Mouse (Mus musculus) c-Kit-positive CD71-positive TER-119-positive erythroid progenitor cells, embryonic 14.5 days (primary cell): ENCODE data around the gene Naa80.
A peak's percentile ranks its signal among the peaks of the same experiment; 100 is the strongest.
"Not testable (repeated sequence)": the region's sequence is repeated elsewhere in the genome, so short reads cannot be mapped to it uniquely, and the experiment has no call there.

ENCODE experiments used
- DNase-seq: peaks from one replicate; pipeline ENCODE4 v3.0.0-alpha.2; 2013; ENCODE audit warnings: low spot score

Naa80 gene

DNA sequence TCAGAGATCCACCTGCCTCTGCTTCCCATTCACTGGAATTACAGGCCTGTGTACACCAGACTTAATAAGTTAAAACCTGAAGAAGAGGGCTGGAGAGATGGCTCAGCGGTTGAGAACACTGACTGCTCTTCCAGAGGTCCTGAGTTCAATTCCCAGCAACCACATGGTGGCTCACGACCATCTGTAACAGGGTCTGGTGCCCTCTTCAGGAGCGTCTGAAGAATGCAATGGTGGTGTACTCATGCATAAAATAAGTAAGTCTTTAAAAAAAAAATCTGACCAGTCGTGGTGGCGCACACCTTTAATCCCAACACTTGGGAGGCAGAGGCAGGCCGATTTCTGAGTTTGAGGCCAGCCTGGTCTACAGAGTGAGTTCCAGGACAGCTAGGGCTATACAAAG is 4.9 kb upstream of the Naa80 start:
- DNase-seq: not testable (repeated sequence)

DNA sequence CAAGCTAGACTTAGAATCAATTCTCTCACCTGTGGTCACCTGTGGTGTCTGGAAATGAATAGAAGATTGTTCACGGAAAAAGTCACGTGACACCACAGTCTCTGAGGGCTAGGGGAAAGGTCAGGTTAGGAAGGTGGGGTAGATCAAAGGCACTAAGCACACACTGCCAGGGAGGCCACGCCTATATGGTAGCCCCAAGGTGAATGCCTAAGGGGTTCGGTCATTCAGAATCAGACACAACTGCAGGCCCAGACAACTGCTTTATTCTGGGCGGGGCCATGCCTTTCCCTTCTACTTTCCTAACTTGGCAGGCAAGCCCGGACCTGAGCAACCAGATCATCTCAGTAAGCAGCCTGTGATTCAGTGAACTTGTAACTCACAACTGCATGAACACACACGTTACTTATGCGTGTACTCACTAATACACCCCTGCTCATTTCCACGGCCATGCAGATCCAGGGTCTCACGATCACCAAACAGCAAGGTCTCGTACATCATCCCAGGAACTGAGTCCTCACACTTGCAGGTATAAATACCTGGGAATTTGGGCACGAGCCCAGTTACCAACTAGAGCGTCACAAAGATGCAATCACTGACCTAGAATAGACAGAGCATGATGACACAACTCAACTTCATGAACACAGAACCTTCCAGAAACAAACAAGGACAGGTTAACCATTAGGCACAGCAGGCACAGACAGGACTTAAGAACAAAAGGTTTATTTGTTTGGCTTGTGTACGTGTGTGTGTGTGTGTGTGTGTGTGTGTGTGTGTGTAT is 2.9 kb upstream of the Naa80 start:
- no peak for DNase-seq

DNA sequence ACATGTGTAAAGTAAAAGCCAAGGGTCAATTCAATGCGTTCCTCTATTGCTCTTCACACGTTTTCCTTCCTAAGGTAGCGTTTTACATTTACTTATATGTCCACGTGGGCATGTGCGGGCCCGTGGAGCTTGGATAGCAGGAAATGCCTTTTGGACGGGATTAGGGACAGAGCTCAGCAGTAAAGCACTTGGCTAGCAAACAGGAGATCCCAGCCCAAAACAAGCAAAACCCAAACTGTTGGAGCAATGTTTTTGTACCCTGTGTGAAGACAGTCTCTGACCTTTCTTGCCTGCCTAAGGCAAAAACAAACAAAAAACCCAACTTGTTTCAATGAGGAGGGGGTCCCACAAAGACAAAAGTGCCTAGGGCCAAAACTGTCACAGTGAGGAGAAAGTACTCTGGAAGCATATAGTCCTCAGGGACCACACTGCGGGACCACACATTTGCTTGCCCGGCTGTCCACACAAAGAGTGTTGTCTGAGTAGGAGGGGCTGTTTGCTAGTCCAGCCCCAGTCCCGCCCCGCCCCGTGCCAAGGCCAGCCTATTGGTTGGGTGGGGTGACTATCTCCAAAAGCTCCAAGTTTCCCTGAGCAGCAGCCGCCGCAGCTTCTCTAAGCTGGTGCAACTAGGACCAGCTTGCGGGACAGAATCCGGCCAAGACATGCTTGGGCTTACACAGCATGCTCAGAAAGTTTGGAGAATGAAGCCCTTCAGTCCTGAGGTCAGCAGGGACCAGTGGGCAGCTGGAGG is 2.2 kb upstream of the Naa80 start, which contains the start of gene Hyal1:
Gene Hyal1 (plus strand): TSS at position 571 of the 751 bp plus-strand sequence.
- DNase-seq: peak; percentile 84

DNA sequence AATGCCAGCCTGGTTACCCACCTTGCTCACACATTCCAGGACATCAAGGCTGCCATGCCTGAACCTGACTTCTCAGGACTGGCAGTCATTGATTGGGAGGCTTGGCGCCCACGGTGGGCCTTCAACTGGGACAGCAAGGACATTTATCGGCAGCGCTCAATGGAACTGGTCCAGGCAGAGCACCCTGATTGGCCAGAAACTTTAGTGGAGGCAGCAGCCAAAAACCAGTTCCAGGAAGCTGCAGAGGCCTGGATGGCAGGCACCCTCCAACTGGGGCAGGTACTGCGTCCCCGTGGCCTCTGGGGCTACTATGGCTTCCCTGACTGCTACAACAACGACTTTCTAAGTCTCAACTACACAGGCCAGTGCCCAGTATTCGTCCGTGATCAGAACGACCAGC is 816 bp upstream of the Naa80 start:
- no peak for DNase-seq

DNA sequence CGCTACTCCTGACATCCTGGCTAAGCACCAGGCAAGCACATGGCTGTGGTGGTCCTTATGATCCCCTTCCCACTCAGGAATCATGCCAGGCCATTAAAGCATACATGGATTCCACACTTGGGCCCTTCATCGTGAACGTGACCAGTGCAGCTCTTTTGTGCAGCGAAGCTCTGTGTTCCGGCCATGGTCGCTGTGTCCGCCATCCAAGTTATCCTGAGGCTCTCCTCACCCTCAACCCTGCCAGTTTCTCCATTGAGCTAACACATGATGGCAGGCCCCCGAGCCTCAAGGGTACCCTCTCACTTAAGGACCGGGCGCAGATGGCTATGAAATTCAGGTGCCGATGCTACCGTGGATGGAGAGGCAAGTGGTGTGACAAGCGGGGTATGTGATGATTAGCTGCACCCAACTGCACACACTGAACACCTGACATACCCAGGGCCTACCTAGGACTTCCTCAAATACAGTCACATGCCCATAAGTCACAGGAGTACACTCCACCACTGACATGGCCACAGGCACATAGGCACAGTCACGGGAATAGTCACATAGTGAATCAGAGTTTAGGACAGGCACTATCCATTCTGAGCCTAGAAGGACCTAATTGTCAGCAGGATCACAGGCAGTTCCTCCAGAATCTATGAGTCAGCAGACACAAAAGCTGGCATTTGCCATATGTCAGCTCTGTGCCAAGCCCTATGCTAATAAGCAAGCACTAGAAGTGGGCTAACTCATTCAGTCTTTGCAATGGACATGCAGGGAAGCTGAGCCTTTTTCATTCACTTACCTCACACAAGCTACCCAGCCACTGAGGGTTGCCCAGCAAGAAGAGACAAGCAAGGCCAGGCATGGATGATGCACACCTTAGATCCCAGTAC is 575 bp downstream of the Naa80 start:
- DNase-seq: no peak

DNA sequence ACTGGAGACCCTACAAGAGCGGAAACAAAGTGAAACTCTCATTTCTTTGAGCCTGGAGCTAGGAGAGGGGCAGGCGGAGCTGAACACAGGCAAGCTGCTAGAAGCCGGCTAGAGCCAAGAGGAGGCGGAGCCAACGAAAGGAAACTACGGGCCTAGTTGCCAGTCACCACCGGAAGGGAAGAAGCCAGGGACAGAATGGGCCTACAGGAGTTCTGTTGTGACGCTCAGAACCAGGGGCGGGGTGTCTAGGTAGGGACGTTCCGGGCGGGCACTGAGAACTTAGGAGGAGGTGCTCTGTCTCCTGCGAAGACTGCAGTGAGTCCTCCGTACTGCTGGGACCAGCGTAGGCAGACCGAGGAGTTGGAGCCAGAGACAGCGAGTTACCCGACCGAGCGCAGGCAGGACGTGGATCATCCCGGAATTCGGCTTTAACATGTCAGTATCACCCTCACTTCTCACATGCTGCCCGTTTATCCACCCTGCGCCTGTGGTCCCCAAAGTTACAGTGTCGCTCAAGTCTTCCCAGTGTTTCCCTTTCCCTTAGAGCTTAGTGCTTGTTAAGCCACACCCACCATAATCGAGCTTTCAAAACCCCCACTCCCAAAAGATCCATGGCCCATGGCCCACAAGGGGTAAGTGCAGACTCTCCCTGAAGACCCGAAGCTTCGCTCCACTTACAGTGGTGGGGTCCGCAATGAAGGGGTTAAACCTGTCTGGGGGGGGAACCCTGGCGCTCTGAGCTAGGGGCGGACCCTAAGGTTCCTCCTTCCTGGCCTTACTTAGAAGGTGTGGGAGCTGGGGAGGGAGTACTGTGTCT is 2.0 kb downstream of the Naa80 start, which contains the start of gene Hyal3:
Gene Hyal3 (plus strand): TSS at position 318 of the 817 bp plus-strand sequence.
- peak; percentile 85 for DNase-seq

DNA sequence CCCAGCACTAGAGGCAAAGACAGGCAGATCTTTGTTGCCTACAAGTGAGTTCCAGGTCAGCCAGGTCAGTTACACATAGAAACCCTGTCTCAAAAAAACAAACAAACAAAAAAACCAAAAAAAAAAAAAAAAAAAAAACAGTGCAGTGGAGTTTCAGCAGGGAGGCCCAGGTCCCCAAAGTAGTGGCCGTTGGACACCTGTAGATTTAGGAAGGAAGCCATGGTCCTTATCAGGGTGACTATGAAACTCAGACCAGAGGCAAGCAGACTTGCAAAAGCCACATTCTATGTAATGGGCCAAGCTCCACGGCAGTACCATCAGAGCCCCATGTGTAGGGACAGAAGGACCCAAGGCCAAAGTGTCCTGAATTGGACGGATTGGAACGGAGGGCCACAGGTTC is 2.9 kb downstream of the Naa80 start:
- no peak for DNase-seq

DNA sequence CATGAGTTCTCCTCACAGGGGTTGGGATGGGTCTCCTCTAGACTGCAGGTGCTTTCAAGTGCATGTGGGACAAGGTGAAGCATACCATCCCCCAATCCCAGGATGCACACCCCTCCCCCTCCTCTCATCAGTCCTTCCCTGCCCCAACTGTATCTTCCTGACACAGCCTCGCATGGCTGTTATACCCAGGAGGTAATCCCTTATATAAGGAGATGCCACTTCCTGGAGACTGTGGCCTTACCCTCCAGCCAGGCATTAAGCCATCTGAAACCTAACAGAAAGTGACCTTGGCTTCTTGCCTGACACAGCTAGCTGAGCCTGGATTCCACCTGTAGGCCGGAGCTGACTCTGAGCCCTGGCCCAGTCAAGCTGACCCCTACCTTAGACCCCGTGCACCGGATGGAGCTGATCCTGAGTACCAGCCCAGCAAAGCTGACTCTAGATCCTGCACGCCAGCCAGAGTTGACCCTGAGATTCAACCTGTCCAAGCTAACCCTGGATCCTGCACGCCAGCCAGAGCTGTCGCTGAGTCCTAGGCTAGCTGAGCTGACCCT is 3.9 kb downstream of the Naa80 start:
- no peak for DNase-seq

DNA sequence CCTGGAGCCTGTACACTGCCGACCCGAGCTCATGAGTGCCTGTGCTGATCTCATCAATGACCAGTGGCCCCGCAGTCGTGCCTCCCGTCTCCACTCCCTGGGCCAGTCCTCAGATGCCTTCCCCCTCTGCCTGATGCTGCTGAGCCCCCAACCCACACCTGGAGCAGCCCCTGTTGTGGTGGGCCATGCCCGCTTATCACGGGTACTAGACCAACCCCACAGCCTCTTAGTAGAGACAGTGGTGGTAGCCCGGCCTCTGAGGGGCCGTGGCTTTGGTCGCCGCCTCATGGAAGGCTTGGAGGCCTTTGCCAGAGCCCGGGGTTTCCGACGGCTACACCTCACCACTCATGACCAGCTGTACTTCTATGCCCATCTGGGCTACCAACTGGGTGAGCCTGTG is 4.5 kb downstream of the Naa80 start:
- no peak for DNase-seq

DNA sequence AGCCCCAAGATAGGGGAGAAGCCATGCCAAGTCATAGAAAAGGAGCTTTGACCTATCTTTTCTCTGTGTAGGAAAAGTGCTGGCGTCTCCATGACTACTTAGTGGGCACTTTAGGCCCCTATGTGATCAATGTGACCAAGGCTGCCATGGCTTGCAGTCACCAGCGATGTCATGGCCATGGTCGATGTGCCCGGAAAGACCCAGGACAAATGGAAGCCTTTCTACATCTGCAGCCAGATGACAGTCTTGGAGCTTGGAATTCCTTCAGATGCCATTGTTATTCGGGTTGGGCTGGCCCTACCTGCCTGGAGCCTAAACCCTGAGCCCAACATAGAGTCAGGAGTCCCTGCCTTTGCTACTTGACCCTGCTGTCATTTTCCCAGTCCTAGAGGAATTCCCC is 7.8 kb downstream of the Naa80 start:
- DNase-seq: no peak

DNA sequence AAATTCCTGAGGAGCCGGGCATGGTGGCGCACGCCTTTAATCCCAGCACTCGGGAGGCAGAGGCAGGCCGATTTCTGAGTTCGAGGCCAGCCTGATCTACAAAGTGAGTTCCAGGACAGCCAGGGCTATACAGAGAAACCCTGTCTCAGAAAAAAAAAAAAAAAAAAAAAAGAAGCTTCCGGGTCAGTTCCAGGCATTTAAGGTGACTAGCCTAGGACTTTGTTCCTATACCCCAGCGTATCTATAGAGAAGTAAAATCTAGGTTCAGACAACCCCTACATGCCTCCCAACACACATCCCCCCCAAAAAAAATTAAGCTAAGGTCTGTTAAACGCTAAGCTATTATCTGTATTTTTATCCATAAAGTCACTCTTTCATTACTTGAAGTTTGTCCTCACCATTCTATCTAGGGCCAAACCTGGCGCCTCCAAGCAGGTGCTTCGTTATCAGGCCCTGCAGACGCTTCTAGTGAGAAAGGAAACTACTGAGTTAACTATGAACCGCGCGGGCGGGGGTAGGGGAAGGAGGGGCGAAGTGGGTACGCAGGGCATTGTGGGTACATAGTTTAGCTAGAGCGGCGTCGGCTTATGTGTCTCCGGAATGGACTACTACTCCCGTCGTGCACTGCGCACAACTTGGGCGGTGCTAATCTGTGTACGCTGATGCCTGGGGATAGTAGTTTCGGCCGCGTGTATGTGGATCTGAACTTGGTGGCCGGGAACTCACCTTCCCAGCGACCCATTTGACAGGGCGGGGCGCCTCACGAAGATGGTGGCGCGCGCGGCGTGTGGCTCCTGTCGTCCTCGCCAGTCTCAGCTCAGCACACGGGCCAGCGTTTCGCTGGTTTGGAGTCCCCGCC is 8.5 kb downstream of the Naa80 start, which contains the start of gene Ifrd2:
Gene Ifrd2 (plus strand): TSS at position 669 of the 859 bp plus-strand sequence.
- DNase-seq: peak; percentile 99

DNA sequence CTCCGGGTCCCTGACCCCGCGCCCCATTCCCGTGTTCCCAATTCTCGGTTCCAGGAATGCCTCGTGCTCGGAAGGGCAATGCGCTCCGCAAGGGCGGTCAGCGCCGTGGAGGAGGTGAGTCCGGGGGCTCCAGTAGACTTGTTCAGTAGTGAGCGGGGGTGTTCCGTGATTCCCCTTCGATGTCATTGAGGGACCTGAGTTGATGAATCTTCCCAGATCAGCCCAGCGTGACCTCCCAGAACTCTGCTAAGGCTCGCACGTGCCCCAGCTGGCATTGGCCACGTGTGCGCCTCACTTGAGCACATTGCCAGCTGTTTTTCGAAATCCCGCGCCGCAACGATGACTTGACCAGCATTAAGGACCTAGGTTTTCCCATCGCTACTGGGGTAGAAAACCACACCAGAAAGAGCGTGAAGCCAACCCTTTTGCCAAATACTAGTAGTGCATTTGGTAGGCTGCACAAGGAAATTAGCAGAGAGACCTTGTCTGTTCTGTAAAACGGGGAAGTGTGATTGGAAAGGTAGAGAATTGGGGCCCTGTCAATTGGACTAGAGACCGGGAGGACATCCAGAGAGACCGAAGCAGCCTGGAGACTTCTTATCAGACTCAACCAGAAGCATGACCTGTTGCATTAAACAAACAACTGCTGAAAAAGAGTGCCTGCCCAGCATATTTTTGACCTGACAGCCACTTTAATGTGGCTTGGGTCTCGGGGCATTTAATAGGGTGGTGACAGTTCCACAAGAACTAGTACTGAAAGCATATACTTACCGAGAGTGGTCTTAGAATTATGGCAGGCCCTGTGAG is 9.3 kb downstream of the Naa80 start:
- DNase-seq: peak; percentile 80

DNA sequence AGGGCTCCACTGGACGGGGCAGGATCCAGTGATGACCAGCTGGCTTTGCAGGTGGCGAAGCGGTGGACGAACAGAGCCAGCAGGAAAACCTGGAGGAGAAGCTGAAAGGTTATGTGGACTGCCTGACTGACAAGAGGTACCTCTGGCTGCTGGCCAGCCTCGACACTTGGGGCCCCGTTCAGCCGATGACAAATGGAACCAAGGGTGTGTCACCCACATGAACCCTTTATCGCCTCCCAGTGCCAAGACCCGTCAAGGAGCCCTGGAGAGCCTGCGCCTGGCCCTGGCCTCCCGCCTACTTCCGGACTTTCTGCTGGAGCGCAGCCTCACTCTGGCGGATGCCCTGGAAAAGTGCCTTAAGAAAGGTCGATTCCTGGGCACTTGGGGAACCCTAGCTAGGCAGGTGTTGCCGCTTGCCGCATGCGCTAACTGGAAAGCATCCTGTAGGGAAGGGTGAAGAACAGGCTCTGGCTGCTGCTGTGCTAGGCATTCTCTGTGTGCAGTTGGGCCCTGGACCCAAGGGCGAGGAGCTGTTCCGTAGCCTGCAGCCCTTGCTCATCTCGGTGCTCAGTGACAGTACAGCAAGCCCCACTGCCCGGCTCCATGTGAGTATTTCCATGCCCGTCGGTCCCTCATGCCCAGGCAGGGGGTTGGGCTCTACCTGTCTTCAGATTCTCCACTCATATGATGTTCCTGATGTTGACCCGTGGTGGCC is 11.5 kb downstream of the Naa80 start:
- peak; percentile 76 for DNase-seq

DNA sequence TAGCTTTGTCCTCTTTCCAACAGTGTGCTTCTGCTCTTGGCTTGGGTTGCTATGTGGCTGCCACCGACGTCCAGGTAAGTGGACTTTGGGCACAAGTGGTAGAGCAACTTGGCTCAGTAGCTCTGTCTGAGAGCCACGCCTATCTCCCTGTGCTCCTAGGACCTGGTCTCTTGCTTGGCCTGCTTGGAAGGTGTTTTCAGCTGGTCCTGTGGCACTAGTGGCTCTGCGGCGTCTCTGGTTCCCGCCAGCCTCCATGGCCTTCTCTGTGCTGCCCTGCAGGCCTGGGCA is 12.0 kb downstream of the Naa80 start:
- DNase-seq: no peak

DNA sequence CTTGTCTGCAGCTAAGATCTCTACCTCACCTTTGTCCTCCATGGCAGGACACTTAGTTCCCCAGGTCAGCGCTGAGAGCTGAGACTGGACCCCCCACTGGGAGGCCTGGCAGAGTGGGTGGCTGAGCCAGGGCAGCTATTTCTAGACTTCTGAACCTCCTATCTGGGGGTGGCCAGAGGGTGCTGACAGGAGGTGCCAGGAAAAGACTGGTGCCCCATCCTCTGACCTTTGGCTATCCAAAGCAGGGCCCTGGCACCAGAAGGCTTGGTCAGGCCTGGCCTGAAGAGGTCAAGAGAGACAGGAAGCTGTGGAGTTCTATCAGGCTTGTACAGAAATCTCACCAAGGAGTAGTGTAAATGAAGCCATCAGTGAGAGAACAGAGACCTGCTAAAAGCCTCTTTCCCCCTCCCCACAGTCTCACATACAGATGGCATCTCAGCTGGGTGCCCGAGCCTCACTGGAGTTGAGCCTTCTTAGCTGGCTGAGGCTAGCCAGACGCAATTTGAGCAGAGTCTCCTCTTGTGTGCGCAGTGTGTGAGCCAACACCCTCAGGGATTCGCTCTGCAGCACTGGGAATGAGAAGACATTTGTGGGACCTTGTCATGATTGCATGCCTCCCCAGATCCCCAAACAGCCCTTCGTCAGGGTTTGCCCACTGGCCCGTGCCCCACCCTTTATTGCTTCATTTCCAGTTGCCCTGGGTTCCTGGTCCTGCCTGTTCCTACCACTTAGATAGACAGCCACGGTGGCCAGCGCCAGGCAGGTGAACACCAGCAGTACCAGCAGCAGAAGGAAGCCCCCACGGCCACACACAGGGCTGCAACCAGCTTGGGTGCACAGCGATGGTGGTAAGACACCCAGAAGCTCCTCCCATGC is 14.7 kb downstream of the Naa80 start:
- no peak for DNase-seq

DNA sequence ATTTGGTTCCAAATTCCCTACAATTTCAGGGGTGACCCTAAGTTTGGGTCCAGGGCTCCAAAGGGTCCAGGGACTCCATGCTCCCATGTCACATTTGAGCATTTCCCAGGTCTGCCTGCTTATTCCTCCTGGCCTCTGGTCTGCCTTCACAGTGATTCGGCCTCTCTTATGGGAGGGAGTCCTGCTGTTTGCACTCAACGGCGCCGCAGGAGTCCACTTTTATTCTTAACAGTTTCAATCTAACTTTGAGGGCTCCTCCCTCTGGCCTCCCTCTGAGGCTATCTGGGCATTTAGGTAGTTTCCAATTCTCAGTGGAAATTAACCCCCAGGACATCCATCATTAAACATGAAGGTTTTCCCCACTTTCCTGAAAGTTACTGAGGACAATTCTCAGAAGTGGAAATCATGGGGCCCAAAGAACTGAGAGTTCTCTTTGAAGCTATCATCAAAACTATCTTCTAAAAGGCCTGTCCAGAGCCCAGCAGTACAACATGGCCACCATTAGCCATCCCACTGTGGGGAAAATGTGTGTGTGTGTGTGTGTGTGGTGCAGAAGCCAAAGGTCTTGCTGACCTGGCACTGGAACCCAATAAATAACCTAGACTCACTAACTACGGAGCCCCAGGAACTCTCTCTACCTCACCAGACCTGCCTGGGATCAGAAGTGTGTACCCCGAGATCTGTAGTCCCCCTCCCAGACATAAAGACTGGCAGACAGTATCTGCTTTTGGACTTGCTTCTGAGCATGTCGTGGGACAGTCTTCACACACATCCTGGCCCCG is 15.8 kb downstream of the Naa80 start:
- no peak for DNase-seq
